Mouse (Mus musculus) cerebellum, adult 2 months (tissue): ENCODE data around the gene Agap1. TPM values are rescaled to one million over a fixed set of nuclear protein-coding genes. Genes with fewer than 3 reads are reported as not detected.
A peak's percentile ranks its signal among the peaks of the same experiment; 100 is the strongest.
"Not testable (repeated sequence)": the region's sequence is repeated elsewhere in the genome, so short reads cannot be mapped to it uniquely, and the experiment has no call there.

Experiments
- DNase-seq, 2 experiments: peaks; one replicate each; pipeline ENCODE4 v3.0.0; 2021
- H3K27ac ChIP-seq: fragments of 200-500 bp; 2 replicates; pipeline ENCODE4 v1.5.1; 2012; ENCODE audit warnings: low read length, control low read depth, inconsistent platforms; ENCODE audit not compliant: insufficient read depth
- H3K27me3 ChIP-seq: fragments of 200-500 bp; 2 replicates; pipeline ENCODE4 v1.6.1; 2012; ENCODE audit warnings: inconsistent platforms, mild to moderate bottlenecking, low read length, moderate library complexity; ENCODE audit not compliant: control insufficient read depth, insufficient read depth
- H3K4me1 ChIP-seq: fragments of 200-500 bp; 2 replicates; pipeline ENCODE4 v1.6.1; 2011; ENCODE audit warnings: low read length; ENCODE audit not compliant: control insufficient read depth, insufficient read depth
- H3K4me3 ChIP-seq: fragments of 200-500 bp; replicated peaks from 2 replicates; pipeline ENCODE3; 2011; ENCODE audit warnings: mild to moderate bottlenecking, low read depth, low read length, control low read depth; ENCODE audit not compliant: insufficient read depth
- CTCF ChIP-seq: fragments of 200-500 bp; IDR thresholded peaks from 2 replicates; pipeline ENCODE4 v1.5.1; 2011; ENCODE audit warnings: low read depth, mild to moderate bottlenecking, control low read depth, low read length, moderate library complexity, borderline replicate concordance; ENCODE audit not compliant: insufficient read depth
- POLR2A ChIP-seq: fragments of 200-500 bp; IDR thresholded peaks from 2 replicates; pipeline ENCODE4 v1.6.1; 2011; ENCODE audit warnings: low read length, control low read depth, borderline replicate concordance; ENCODE audit not compliant: insufficient read depth
- WGBS: fragments of 180-500 bp; shearing (Covaris S2); methylation state at CpG from one replicate; pipeline ENCODE4 v1.1.7; 2018; 5-methylcytosine and 5-hydroxymethylcytosine counted together
- polyA plus RNA-seq: library from polyadenylated mRNA; depleted of rRNA; stranded (reverse); fragments of >200 nt; gene quantifications from 2 replicates; pipeline ENCODE4 v1.2.3, GENCODE M21; 2012

Gene Agap1
- polyA plus RNA-seq, 1 experiment, result 82.9 TPM

DNA sequence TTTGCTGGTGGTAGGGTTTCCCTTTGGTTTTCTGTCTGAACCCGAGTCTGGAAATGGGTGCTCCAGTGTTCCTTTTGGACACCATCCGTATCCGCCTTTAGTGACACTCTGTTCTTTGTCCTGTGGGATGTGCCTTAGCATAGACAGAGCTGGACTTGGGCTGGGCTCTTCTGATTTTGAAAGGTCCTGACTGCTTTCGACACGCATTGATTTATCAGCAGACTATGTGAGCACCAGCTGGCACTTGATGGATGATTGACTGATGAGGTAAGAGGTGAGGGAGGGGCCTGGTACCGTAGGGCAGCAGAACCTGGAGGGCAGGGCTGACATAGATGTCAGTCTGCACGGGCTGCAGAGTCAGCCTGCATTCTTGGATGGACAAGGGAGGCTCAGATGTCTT, 41.6 kb downstream of the Agap1 start:
- H3K27ac ChIP-seq, result no peak overlapping the region
- no peak for DNase-seq
- no peaks in the 10 kb centered on the region for H3K27me3 ChIP-seq
- peaks cover 72% of the 10 kb centered on the region for H3K4me1 ChIP-seq
- H3K4me3 ChIP-seq, result no peak overlapping the region
- WGBS, result 61% methylated on average over 7 of the region's 7 CpGs
- TF ChIP-seq POLR2A, result no peak
- no peak for TF ChIP-seq CTCF

DNA sequence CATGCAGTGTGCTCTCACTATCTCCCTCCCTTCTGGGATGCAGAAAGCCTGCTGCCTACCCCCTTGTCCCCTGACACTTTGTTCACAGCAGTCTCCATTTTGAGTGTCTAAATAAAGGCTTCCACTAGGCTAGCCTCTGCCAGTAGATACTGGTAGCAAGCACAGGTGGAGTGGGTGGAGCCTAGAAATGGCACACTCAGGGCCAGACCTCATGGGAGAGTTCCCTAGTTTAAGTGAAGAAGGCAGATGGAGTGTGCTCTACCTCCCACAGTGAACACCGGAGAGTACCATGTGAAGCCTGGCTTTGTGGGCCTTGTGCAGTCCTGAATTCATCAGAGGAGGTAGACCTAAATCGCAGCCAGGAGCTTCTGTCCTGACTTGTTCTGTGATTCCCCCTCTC, 46.3 kb downstream of the Agap1 start:
- no peaks in the 10 kb centered on the region for H3K27me3 ChIP-seq
- H3K27ac ChIP-seq, result peak overlapping the region; percentile 71
- H3K4me1 ChIP-seq, result peaks cover 68% of the 10 kb centered on the region
- TF ChIP-seq POLR2A (no peak), CTCF (no peak; the same call in 1 of the 2 replicates)
- WGBS, result 15% methylated on average over 2 of the region's 2 CpGs
- H3K4me3 ChIP-seq, result no peak overlapping the region
- peak; percentile 74 to 87 for DNase-seq

DNA sequence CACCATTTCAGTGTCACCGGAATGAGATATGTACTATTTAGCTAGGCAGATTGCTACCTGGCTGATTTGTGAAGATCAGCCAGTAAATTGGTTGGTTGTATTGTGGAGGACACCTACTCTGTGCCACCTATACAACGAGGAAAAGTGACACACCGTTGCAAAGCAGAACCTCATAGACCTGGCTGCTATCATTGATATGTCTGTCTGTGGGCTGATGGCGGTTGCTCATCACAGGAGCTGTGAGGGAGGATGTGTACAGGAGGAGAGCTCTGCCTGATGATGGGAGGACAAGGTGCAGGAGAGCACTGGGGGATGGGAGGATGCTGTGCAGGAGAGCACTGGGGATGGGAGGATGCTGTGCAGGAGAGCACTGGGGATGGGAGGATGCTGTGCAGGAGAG, 46.7 kb downstream of the Agap1 start:
- no peak for DNase-seq
- TF ChIP-seq CTCF (no peak), POLR2A (no peak)
- H3K27ac ChIP-seq, result peak overlapping the region; percentile 71
- H3K4me1 ChIP-seq, result peaks cover 66% of the 10 kb centered on the region
- no peaks in the 10 kb centered on the region for H3K27me3 ChIP-seq
- peak overlapping the region; percentile 4 for H3K4me3 ChIP-seq
- WGBS, result 19% methylated on average over 4 of the region's 4 CpGs

DNA sequence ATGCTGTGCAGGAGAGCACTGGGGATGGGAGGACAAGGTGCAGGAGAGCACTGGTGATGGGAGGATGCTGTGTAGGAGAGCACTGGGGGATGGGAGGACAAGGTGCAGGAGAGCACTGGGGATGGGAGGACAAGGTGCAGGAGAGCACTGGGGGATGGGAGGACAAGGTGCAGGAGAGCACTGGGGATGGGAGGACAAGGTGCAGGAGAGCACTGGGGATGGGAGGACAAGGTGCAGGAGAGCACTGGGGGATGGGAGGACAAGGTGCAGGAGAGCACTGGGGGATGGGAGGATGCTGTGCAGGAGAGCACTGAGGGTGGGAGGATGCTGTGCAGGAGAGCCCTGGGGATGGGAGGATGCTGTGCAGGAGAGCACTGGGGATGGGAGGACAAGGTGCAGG, 47.3 kb downstream of the Agap1 start:
- H3K27me3 ChIP-seq, DNase-seq, H3K4me3 ChIP-seq: not testable (repeated sequence)
- H3K4me1 ChIP-seq, result peaks cover 64% of the 10 kb centered on the region
- H3K27ac ChIP-seq, result peak overlapping the region; percentile 71

DNA sequence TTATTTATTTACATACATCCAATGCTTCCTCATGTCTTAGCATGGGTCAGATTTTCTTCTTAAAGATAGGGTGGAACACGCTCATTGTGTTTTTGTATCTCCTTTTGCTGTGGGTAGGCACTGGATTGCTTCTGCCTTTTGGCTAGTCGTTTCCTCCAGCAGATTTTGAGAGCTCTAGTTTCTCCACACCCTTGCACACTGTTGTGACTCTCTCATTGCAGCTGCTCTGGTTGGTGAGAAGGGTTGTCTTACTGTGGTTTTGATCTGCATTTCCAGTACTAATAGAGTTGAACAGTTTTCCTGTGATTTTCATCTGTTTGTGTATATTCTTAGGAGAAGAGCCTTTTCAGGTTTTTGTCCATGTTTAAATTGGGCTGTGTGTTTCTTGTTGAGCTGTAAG, 54.6 kb downstream of the Agap1 start:
- Histone ChIP-seq H3K27me3 (no peaks in the 10 kb centered on the region), H3K27ac (no peak overlapping the region), H3K4me3 (no peak overlapping the region), H3K4me1 (peaks cover 31% of the 10 kb centered on the region)
- 66% methylated on average over 2 of the region's 2 CpGs for WGBS
- TF ChIP-seq CTCF (no peak), POLR2A (no peak)
- DNase-seq, result no peak

DNA sequence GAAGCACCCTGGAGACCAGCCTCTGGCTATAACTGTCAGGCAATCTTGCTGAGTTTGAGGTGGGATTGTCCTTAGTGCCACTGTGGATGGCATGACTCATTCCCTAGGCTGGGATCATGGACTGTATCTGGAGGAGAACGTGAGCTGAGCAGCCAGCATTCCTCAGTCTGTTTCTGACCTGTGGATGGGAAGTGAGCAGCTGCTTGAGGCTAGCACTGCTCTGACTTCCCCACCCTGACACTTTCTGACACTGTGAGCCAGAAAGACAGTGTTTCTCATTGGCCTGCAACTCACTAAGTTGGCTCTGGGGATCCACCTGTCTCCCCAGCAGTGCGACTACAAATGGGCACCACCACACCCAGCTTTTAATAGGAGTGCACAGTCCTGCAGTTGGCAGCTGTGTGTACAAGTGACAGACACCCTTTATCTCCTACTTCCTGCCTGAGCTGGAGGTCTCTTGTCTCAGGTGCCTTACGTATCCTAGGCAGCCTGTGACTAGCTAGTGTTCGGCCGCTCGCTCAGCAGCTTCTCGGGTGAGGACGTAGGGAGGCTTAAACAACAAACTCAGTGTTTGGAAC, 55.2 kb downstream of the Agap1 start:
- TF ChIP-seq CTCF (no peak), POLR2A (no peak)
- DNase-seq, result no peak
- Histone ChIP-seq H3K4me1 (peaks cover 30% of the 10 kb centered on the region), H3K27ac (no peak overlapping the region), H3K27me3 (no peaks in the 10 kb centered on the region), H3K4me3 (no peak overlapping the region)
- WGBS, result 70% methylated on average over 8 of the region's 8 CpGs

DNA sequence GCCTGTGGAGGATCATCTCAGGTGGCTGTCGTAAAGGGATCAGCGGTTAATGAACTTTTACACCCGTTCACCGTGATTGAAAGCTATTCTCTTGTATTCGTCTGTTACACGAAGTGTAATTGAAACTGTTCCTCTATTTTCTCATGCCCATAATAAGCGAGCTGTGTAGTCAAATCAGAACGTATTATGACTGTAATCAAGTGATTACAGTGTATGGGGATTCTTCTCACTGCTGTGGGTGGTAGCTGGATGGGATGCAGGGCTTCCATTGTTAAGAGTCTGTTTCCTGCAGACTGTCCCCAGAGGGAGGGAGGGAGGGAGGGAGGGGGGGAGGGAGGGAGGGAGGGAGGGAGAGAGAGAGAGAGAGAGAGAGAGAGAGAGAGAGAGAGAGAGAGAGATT, 56.1 kb downstream of the Agap1 start:
- no peak overlapping the region for H3K4me3 ChIP-seq
- H3K27me3 ChIP-seq, result no peaks in the 10 kb centered on the region
- H3K27ac ChIP-seq, result no peak overlapping the region
- DNase-seq, result no peak
- no peak for TF ChIP-seq POLR2A
- TF ChIP-seq CTCF, result no peak
- H3K4me1 ChIP-seq, result peaks cover 34% of the 10 kb centered on the region
- WGBS, result 70% methylated on average over 8 of the region's 8 CpGs

DNA sequence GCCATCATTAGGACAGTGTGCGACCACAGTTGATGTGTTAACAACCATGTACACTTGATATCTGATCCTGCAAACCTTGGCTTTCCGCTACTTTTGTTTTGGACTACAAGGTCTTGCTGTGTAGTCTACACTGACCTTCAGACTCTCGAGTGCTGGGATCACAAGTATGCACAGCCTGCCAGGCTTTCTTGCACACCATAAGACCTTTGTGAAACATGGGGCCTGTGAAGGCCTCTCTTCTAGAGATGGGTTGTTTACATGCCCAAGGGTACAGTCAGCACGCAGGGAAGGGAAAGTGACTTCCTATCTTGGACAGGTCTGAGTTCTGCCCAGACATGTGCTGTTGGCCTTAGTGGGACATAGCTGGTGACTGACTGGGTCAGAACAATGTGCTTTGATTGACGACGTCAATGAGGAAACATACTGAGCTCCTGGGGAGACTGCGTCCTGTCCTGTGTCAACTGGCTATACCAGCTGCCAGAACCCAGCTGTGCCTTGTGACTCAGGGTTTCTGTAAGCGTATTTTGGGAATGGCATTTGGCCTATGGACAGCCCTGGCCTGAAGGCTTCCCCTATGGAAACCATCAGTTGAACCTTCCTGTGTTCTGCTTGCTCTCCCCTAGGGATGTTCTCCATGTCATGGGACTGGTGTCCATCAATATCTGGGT, 59.1 kb downstream of the Agap1 start:
- DNase-seq, result no peak
- H3K27me3 ChIP-seq, result no peaks in the 10 kb centered on the region
- TF ChIP-seq CTCF, result no peak
- TF ChIP-seq POLR2A, result no peak
- WGBS, result 44% methylated on average over 8 of the region's 8 CpGs
- H3K4me1 ChIP-seq, result peaks cover 58% of the 10 kb centered on the region
- no peak overlapping the region for H3K27ac ChIP-seq
- H3K4me3 ChIP-seq, result no peak overlapping the region
